Mouse (Mus musculus) bone marrow macrophage, adult 2 months (primary cell): ENCODE measurements at regions not wholly inside any gene's neighbourhood (a gene's known extent, or its start where the extent isn't known, plus 50 kb on each side); places are given as distances from the start of the nearest gene placed in this dataset.

ENCODE experiments used
- CTCF ChIP-seq: IDR thresholded peaks from 2 replicates; pipeline ENCODE4 v1.5.1; 2012; ENCODE audit warnings: low read depth, mild to moderate bottlenecking, low read length, moderate library complexity
- POLR2A ChIP-seq: IDR thresholded peaks from 2 replicates; pipeline ENCODE4 v1.6.1; 2012; ENCODE audit warnings: mild to moderate bottlenecking, low read depth, low read length, borderline replicate concordance

DNA sequence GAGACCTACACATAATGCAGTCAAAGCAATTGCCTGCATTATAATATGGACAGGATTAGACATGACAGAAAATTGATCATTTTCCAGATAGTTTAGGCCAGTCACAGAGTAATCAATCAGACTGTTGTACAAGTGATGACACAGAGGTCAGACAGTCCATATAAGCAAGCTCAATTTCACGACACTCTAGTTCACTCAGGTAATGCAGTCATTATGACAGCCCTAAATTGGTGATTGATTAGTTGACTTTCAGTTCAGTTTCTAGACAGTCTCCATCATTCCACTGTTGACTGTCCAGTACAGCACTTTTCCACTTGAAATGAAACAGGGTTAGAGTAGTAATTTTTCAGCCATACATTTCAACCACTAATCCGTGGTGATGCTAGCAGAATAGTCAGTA is 620.5 kb upstream of the B3galt2 start:
- TF ChIP-seq POLR2A: no peak
- TF ChIP-seq CTCF: no peak
